Mouse (Mus musculus): ENCODE measurements around the gene Cyp4f17.
"Not testable (repeated sequence)": the region's sequence is repeated elsewhere in the genome, so short reads cannot be mapped to it uniquely, and the experiment has no call there.

Gene Cyp4f17

DNA sequence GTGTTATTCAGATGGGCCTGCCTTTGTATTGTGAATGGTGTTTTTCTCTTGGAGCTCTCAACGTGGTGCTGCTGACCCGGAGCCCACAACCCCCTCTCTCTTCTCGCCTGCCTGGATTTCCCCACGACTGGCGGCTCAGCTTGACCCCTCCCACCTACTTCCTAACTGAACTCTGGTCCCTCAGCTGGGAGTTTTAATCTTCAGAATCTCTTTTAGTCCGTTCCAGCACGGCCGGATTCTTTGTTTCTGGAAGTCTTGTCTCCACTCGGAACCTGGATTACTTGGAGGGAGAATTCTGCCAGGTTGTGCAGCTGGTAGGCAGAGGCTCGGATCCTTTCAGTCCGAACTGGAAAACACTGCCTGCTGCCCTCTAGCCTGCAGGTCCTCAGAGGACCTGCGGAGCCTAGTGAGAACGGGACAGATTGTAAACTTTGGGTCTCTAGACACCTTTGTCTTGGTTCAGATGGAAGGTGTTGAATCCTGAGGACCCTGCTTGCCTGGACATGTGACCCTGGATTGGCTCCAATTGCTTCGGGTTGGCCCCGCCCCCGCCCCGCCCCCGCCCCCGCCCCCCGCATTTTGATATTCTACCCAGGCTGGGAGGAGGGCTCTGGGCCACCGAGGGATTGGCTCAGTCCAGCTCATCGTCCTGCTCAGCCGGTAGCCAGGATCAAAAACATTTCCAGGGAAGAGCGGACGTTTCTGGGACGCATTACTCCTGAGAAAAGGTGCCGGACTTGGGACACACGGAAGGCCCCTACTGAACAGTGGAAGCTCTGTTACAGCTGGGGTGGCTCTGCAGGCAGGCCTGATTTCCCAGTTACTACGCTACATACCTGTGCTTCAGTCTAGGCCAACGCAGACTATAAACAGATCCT lies at the start of gene Cyp4f17:
TSS of gene Cyp4f17 (plus strand) at position 200 of the 878 bp plus-strand sequence.
- DNase-seq (ENCODE audit: low read depth, low spot score), result peak; percentile 58

DNA sequence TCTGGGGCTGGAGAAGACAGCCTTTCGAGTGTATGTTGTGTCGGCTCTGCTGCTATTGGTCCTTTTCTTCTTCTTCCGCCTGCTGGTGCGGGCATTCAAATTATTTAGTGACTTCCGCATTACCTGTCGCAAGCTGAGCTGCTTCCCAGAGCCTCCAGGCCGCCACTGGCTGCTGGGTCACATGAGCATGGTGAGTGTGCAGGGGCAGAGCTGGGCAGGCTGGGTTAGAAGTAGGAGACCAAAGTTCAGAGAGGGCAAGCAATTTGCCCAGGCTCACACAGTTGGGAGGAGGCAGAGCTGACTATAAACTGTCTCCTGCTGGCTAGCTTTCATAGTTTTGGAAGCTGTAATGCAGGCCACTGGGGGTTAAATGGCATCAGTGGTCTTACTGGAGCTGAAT lies 37.4 kb upstream of the Cyp4f17 start:
- DNase-seq (ENCODE audit: low read depth, low spot score), result no peak

DNA sequence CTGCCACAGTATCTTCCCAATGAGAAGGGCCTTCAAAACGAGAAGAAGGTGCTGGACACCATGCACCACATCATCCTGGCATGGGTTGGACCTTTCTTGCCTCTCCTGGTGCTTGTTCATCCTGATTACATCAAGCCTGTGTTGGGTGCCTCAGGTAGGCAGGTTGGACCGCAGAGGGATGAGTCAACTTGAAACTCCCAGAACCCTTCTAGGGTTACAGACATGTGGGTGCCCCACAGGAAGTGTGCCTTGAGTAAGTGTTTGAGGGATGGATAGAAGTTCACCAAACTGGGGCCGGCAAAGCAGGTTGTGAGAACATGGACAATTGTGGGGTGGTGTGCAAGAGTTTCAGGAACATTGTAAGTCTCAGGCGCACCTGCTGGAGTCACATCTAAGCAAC lies 35.1 kb upstream of the Cyp4f17 start:
- DNase-seq (ENCODE audit: low read depth, low spot score), result no peak

DNA sequence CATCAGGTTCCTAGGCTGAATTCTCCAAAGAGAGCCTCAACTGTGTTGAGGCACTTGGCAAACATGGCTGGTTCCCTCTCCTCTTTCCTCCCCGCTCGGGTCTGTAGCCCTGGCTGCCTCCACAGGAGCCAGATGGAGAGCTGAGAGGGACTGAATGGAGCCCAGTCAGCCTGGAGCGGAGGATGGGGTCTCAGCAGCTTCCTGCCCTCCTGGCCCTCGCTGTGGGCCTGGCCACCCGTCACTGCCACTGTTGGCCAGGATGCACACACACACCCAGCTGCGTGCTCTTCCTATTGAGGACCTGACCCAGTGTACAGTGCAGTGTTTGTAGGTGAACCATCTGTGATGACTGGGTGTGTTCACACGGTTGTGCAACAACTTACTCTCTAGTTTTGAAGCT lies 33.7 kb upstream of the Cyp4f17 start:
- no peak for DNase-seq (ENCODE audit: low read depth, low spot score)

DNA sequence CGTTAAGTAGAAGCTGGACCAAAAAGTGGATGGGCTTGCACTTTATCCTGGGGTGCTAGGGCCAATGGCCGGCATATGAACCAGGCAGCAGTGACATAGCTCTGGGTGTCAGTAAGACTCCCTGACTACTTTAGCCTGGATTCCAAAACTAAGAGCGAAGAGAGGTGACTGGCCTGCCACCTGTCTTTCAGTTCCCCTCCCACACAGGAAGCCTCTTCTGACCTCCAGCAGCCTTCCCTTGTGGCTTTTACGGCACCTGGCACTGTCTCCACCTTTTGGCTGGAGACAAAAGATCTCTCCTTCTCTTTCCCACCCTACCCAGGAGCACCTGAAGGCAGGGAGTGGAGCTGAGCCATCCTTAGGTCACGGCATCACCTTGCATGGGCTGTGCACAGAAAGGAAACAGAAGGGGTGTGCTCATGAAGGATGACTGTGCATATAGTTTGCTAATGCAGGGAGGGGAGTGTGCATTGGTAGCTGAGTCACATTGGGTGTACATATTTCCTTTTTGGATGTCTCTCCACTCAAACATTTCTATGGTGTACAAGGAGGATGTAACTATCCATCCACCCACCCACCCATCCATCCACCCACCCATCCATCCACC lies 30.8 kb upstream of the Cyp4f17 start:
- DNase-seq (ENCODE audit: low read depth, low spot score), result no peak

DNA sequence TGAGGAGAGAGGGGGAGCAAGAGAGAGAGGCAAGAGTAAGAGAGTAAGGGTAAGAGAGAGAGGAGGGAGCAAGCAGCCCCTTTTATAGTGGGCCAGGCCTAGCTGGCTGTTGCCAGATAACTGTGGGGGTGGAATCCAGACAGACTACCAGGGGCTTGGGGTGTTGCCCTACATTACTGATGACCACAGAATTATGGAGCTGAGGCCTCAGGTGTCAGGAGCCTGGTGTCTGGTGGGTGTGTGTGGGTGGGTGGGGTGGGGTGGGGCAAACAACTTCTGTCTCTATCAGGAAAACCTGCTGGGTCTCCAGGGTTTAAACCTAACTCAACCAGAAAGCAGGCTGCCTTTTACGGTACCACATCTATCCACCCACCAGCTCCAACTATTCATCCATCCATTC lies 28.6 kb upstream of the Cyp4f17 start:
- no peak for DNase-seq (ENCODE audit: low read depth, low spot score)

DNA sequence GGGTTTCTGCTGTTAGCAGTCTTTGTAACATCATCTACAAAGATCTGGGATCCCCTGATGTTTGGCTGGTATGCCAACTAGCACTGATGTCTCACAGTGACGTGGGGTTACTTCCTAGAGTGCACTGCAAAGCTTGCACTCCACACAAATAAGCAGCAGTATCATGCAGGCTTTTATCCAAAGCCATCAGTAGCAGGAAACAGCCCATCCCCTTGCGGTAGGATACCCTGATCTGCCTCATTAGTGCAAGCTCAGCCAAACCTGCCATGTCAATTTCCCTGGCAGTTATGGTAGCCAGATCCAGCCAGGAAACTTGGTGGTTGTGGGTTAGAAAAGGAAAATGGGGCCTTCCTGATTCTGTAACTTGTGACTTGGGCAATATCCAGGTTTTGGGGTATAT lies 27.1 kb upstream of the Cyp4f17 start:
- DNase-seq (ENCODE audit: low read depth, low spot score), result no peak

DNA sequence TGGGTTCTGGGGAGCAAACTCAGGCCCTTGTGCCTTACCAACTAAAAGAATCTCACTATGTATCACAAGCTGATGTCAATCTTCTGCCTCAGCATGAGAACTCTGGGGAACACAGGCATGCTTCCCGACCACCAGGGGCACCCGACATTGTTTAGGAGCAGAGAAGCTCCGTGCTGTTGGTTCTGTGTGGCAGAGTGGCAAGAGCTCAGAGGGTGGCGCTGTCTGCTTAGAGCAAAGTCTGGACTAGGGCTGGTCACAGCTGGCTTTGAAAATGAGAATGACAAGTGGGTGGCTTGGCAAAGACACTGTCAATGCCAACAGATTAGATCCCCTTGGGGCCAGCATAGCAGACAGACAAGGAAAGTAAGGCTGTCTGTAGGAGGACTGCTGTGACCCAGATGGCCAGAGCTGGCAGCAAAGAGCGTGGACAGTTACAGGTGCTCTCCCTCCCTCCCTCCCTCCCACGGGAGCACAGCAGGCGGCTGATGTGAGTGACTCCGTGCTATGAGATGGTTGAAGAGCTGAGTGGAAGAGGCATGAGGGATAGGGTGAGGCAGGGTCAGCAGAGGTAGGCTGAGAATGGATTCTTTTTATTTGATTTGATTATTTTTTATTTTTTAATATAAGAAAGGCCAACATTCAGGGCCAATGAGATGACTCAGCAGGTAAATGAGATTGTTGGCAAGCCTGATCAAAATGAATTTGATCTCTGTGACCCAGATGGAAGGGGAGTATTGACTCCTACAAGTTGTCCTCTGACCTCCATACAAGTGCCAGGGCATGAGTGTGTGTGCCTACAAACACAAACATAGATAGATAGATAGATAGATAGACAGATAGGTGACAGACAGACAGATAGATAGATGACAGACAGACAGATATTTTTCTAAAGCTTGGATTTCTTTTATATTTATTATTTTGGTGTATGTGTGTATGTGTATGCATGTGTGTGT lies 26.0 kb upstream of the Cyp4f17 start:
- DNase-seq (ENCODE audit: low read depth, low spot score), result peak; percentile 70

DNA sequence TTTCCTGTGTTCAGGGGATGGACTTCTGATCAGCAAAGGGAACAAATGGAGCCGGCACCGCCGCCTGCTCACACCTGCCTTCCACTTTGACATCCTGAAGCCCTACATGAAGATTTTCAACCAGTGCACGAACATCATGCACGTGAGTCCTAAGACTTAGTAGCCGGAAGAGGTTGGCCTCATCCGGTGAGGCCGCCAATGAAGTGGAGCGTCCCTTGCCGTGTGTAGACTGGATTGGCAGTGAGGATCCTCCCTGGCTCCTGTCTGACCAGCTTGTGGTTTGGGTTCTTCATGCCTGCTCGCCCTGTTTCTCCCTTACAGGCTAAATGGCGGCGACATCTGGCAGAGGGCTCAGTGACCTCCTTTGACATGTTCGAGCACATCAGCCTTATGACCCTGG lies 24.1 kb upstream of the Cyp4f17 start:
- peak; percentile 41 for DNase-seq (ENCODE audit: low read depth, low spot score)

DNA sequence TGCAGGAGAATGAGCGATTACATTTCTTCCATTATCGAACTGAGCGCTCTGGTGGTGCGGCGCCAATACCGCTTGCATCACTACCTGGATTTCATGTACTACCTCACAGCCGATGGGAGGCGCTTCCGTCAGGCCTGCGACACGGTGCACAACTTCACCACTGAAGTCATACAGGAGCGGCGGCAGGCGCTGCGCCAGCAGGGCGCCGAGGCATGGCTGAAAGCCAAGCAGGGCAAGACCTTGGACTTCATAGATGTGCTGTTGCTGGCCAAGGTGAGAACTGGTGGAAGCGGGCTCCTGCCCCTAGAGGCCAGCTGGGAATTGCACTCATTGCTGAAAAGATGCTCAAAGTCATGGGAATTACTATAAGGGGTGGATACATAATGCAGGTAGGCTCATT lies 22.6 kb upstream of the Cyp4f17 start:
- peak; percentile 87 for DNase-seq (ENCODE audit: low read depth, low spot score)

DNA sequence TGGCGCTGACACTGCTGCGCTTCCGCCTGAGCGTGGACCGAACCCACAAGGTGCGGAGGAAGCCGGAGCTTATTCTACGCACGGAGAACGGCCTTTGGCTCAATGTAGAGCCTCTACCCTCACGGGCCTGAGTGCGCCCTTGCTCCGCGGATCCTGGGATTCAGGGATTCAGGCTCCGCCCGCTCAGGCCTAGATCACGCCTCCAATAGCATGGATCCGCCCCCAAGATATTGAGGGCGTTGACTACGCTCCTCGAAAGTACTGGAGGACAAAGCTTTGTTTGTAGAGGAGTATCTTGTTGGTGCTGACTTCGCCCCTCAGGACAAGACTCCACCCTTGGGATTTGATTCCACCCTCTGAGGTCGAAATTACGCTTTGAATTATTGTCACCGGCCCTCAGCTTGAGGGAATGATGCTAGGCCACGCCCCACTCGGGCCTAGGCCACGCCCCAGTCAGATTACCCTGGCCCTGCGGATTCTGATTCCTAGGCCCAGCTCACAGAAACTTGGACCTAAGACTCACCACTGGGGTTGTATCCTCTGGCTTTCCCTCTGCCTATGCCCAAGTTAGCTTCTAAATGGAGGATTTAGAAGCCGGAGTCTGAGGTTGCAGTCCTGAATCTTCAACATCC lies 13.4 kb upstream of the Cyp4f17 start:
- peak; percentile 82 for DNase-seq (ENCODE audit: low read depth, low spot score)

DNA sequence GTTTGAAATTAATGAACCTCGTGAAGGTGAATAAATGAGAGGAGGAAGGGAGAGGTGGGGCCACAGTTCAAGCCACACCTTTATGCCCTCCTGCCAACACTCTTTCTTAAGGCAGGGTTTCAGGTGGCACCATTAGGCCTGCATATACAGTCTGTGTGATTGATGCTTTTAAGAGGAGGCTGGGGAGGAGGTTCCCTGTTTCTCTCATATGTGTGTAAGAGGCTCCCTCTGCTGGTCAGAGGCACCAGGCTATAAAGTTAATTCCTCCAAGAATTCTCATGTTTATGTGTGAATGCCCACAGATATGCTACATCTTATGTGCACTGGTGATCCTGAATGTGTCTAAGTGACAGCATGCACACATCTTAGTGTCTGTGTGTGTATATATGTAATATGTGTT lies 11.2 kb upstream of the Cyp4f17 start:
- DNase-seq (ENCODE audit: low read depth, low spot score), result peak; percentile 72

DNA sequence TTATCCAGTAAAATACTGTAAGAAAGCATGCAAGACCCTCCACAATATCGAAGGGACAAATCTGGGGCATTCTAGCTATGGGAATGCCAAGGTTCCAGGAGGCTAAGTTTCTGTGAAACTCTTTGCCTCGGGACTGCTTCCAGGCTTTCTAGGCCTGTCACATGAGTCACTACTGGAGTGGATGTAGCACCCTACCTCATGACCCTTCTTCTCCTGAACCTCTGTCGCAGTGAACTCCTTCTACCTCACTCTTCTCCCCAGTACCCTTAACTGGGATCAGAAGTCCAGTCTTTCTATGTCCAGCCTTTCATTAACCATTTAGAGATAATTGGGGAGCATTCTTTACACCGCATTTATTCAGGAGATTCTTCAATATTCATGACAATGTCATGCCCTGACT lies 5.3 kb upstream of the Cyp4f17 start:
- not testable (repeated sequence) for DNase-seq (ENCODE audit: low read depth, low spot score)

DNA sequence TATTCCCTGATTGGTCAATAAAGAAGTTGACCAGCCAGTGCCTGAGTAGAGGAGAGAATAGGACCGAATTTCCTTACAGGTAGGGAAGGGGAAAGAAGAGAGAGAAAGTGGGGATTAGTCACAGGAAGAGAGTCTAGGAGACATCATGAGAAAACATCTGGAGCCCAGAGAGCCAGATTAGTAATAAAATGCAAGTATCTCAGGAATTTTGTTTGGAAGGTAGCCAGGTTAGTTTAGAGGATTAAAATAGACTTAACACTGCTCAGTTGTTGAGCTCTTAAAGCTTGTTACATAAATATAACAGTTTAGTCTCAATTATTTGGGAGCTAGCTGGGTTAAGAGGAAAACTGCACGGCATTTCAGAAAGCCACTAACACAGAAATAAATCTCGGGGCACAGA lies 4.8 kb upstream of the Cyp4f17 start:
- DNase-seq (ENCODE audit: low read depth, low spot score), result no peak

DNA sequence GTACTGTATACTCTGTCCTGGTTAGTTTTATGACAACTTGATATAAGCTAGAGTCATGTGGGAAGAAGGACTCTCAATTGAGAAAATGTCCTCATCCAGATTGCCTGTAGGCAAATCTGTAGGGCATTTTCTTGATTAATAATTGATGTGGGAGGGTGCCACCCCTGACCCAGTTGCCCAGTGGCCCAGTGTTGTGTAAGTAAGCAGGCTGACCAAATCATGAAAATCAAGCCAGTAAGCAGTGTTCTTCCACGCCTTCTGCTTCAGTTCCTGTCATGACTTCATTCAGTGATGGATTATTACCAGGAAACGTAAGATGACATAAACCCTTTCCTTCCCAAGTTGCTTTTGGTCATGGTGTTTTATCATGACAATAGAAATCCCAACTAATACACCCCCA lies 2.7 kb upstream of the Cyp4f17 start:
- no peak for DNase-seq (ENCODE audit: low read depth, low spot score)

DNA sequence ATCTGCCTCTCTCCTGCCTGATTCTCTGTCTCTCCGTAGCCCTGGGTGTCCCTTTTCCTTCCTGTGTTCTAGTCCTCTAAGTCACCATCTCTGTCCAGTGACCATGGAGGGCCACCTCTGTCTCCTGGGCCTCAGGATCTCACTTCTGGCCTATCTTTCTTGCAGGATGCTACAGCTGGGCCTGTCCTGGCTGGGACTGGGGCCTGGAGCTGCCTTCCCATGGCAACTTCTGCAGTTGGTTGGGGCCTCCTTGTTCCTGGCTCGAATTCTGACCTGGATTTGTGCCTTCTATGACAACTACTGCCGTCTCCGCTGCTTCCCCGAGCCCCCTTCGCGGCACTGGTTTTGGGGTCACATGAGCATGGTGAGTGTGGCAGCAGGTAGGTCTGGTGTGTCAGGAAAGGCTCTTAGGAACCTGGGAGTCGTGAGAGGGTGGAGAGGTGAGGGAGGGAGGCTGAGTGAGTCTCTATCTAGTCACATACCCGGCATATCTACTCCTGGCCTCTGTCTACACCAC lies 937 bp downstream of the Cyp4f17 start:
- no peak for DNase-seq (ENCODE audit: low read depth, low spot score)

DNA sequence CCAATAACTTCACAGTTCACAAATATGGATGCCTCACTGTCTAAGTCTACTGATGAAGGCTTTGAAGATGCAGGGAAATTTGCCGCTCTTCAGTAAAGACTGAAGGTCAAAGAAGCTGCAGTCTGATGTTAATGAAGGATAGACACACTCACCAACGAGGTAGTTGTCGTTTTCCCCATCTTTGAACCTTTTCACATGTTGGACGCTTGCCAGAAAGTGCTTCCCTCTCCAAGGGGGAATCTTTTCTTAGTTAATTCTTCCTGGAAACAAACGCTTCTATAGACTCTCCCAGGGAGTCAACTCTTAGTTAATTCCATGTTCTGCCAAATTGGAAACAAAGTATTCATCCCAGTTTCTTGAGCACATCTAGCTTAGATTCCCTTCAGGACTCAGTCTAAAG lies 10.3 kb downstream of the Cyp4f17 start:
- peak; percentile 41 for DNase-seq (ENCODE audit: low read depth, low spot score)

DNA sequence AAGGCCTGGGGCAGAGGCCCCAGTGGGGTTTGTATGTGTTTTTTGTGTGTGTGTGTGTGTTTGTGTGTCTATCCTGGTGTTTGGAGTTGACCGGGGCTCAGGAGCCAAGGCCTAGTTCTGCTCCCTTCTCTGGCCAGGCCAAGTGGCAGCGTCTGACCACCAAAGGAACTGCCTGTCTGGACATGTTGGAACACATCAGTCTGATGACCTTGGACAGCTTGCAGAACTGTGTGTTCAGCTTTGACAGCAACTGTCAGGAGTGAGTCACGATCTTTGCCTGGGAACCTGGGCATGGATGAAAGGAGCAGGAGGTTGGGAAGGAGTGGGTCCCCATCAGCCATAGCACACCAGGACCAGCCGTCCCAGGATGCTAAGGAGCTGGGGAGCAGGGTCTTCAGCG lies 16.1 kb downstream of the Cyp4f17 start:
- DNase-seq (ENCODE audit: low read depth, low spot score), result no peak

DNA sequence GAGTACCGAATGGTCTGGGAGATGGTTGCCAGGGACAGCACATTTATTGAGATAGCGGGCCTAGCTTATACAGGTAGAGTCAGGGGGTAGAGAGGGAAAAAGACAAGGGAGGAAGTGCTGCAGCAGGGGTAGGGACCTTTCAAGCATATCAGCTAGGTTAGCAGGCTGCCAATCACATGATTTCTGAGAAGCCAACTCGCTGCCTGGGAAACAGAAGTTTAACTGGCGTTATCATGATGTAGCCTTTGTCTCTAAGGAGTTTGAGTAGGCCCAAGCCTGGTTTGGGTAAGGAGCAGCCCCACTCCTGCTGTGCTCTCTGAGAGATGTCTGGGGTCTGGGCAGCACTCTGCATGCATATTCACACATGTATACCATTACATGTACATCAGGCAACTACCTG lies 16.5 kb downstream of the Cyp4f17 start:
- DNase-seq (ENCODE audit: low read depth, low spot score), result no peak

DNA sequence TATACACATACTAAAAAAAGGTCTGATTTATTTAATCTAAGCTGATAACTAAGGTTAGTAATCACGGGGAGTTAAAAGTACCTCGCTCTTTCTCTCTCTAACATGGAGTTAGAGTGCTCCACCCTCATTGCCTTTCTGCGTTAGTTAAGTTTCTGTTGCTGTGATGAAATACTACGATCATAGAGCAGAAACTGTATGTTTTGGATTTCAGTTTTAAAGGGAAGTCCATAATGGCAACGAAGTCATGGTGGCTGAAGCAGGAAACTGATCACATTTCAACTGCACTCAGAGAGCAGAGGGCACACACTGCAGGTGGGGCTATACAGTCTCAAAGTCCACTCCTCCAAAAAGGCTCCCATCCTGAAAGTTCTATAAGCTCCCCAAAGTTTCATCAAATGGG lies 17.0 kb downstream of the Cyp4f17 start:
- no peak for DNase-seq (ENCODE audit: low read depth, low spot score)

DNA sequence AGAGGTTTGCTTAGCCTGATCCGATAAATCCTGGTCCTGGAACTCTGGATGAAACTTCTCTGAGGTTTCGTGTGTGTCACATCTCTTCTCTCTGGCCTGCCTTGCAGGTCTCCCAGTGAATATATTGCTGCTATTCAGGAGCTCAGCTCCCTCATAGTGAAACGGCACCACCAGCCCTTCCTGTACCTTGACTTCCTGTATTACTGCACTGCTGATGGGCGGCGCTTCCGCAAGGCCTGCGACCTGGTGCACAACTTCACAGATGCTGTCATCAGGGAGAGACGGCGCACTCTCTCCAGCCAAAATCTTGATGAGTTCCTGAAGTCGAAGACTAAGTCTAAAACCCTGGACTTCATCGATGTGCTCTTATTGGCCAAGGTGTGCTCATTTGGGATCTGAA lies 18.0 kb downstream of the Cyp4f17 start:
- DNase-seq (ENCODE audit: low read depth, low spot score), result no peak
